Mouse (Mus musculus) layer of hippocampus, adult 9-10 months (tissue): ENCODE data around the gene Adtrp.

Experiments
- DNase-seq: peaks from one replicate; pipeline ENCODE4 v3.0.0; 2022; ENCODE audit warnings: low spot score

Gene Adtrp

DNA sequence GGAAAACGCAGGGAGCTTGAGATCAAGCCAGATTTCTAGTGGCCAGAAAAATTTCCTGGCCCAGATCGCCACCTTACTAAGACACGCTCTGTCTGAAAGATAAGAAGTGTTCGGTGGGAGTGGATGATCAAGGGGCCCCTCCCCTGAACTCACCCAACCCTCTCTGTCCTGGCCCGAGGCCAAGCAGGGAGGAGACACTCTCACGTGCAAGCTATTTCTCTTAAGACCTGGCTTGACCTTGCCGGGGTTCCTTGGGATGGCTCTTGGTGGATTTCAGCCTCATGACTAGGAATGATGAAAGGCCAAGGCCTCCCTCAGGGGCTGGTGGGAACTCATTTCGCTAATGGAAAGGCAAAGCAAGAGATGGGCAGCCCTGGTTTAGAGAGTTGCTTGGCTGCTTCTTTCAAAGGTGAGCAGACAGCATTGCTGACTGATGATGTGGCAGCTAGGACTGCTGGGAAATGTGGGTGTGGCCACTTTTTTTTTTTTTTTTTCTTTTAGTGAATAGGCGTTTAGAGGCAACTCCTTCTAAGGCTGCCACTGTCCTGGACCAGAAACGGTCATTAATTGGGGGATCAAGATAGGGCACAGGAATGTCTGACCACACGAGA lies at the start of gene Adtrp:
Adtrp (minus strand) TSS at position 169 of the 611 bp plus-strand sequence.
- DNase-seq: no peak

DNA sequence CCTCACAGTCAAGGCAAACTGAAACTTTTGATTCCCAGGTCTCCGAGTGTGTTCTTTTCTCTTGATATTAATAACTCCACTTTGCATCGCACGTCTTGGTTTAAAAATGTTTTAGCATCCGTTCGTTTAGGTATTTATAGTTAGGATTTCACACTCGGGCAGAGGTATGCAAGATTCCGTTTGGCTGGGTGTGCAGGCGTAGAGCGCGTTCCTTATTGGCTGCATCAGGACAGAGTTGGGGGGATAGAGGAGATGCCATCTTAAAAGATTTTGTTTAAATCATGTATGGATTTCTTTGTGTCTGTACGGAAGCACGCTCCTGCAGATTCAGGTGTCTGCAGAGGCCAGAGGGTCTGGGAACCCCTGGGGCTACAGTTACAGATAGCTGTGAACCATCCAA lies 44.5 kb upstream of the Adtrp start:
- DNase-seq: no peak

DNA sequence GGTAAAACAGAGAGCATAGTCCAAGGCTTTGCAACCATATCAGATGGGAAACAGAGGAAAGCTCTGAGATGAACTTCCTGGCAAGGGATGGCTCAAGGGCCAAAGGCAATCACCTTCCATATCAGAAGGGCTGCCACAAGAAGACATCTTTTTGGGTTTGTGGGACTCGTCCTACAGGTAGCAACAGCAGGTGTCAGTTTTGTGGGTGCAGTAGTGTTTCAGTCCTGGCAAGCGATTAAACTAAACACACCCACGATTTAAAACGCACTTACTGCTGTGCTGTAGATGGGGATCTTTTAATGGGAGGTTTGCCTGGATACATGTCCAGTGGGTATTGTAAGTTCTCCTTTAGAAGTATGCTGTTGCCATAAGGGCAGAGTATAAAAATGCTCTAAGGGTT lies 43.1 kb upstream of the Adtrp start:
- DNase-seq: no peak

DNA sequence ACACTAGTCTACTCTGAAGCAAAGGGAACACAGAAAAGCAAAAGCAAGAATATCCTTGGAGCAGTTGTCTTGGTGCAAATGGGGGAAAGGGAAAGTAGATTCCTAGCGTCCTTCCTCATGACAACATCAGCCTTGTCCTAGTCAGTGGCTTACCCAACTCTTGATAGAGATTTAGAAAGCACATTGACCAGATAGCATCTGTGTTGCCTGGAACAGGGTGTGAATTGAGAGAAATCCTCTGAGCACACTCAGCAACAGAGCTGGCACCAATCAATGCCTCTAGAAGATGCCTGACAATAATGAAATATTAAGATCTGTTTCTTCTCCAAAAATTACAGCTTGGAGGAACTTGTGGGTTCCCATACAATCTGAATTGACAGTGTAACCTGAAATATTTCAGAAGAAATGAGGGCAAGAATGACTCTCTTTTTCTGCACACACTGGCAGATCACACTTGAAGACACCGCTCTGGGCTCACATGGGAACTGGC lies 42.7 kb upstream of the Adtrp start:
- no peak for DNase-seq

DNA sequence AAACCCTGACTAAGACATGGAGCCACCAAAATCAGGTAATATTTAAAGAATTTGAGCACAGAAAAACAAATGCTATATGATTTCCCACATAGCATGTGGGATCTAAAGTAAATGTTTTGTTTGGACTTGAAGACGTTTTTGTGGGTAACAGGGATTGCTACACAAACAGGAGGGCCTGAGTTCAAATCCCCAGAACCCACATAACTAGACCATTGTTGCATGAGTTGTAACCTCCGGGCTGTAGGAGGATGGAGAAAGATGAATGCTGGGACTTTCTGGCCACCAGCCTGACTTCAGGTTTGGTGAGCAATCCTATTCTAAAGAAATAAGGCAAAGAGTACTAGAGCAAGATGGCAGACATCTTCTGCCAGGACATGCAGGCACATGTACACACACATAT lies 41.2 kb upstream of the Adtrp start:
- DNase-seq: no peak

DNA sequence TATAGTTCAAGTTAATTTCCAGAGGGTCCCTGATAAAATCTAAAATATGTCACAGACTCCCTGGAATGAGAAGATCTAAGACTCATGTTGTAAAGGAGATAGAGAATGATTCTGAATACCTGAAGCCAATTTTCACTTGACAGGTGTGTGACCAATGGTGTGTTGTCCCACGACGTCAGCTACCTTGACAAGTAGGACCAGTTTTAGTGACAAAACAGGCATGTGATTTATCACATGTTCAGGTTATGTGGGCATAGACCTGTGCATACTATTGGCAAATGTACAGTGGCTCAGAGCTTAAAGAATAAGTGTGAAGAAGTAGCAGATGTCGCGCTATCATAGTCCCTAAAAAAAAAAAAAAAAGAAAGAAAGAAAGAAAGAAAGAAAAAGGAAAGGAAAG lies 38.6 kb upstream of the Adtrp start:
- no peak for DNase-seq

DNA sequence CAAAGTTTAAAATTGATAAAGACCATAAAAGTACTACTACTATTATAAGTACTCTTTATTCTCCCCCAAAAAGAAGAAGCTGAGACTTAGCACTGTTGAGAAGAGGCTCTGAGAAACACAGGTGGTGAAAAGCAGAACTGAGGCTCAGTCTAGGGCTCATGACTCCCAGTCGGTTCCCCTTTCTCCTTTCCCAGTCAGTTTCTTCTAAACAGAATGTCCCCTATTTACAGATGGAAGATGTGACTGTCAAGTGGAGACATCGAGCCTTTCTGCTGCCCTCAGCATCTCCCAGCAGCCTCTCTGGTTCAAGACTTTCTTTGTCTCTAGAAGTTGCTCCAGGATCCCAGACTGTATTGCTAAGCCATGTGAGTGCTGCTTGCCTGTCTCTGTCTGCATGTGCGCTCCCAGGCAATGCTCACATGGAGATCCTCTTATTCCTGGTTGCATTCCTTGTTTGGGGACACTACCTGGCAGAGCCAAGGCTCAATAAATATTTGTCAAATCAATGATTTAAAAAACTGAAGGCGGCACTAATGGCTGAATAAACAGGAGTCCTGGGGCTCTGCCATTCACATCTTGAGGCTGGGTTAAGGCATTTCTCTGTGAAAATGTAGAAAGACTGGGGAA lies 36.3 kb upstream of the Adtrp start:
- DNase-seq: no peak

DNA sequence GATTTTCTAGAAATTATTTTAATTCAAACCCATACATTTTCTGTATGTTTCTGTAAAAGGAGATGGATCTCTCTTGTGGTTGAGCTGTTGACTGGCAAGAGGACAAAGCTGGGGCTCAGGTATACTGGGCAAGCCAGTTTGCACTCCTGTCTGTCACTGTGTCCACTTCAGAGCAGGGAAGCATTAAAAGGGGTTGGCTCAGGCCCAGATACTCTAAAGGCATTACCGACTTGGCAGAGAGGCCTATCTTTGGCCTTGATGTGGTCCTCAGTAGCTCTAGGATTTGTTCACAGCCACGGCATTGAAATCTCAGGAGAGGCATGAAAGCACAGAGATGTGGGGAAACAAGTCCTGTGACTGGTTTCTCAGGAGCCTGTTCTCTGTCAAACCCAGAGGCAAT lies 33.7 kb upstream of the Adtrp start:
- DNase-seq: no peak

DNA sequence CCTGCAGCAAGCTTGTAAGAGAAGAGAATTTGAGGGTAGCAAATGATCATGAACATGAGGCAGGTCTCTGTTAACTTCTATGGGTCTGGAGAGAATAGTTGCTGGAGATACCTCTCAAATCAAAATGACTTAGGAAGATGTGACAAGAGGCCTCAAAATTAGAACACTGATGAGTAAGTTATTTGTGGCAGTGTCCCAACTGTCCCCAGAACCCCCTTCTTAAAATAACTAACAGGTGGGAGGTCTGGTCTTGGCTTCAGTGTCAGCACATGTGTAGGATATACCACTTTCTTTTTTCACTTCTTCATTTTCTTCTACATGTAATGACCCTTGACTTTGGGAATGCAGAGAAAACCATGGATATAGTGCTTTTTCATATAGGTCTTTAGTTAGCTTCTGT lies 33.0 kb upstream of the Adtrp start:
- no peak for DNase-seq

DNA sequence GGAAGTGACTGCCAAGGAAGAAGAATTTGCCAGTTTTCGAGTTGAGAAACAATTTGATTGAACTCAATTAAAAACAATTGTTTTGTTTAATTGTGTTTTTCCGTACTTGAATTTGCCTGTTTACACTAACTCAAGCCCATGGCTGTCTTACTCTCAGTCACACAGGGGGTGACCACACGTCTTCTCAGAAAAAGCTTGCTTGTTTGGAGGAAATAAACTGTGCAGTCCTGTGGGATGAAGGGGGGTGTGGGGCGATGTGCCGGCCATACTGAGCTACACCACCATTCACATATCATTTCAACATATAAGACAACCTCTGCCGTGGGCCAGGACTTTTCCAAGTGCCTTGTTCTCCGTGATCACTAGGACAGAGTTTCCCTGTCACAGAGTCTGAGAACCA lies 25.2 kb upstream of the Adtrp start:
- no peak for DNase-seq

DNA sequence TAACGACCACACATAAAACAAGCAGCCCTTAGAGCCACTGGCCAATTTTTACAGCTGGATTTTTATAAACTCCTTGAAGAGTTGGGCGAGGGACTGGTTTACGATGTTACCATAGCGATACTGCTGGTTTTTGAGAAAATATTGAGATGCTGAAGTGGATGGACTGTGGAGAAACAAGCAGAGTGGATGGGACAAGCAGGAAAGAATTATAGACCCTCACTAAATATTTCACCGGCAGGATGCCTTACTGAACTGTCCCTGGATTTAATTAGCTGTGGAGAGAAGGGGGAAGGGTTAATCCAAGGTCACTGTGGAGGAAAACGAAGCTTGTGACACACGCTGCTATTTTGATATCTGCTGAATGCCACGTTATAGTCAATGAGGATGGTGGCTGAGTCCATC lies 24.7 kb upstream of the Adtrp start:
- DNase-seq: no peak

DNA sequence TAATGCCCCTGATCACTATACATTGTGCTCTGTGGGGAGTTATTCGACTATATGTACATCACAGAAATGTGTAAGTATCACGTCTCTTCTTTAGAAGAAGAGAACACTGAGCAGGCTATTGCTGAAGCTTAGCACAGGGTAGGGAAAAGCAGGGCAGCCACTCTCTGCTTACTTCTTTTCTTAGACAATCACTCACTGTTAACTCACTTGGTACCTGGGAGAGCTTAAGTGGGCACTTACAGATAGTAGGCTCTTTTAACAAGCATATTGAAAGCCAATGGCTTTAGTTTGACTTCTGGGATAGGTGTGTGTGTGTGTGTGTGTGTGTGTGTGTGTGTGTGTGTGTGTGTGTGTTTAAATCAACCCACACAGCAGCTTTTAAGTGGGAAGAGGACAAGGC lies 20.0 kb upstream of the Adtrp start:
- no peak for DNase-seq

DNA sequence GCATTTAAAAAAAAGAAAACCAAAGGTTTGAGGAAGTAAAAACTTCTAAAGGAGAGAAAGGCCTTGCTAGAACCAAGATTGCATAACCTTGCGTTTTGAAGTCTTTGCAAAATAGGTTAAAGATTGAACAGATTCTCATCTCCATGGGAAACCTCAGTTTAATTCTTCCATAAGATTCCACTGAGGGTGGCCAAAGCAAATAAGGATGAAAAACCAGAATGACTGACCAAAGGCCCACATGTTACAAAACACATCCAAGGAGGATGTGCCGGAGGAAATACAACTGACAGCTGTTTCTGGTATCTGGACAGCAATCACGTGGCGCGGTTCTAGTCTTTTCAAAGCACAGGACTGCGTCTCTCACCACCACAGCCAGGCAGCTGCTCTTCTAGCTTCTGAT lies 18.1 kb upstream of the Adtrp start:
- DNase-seq: peak; percentile 20

DNA sequence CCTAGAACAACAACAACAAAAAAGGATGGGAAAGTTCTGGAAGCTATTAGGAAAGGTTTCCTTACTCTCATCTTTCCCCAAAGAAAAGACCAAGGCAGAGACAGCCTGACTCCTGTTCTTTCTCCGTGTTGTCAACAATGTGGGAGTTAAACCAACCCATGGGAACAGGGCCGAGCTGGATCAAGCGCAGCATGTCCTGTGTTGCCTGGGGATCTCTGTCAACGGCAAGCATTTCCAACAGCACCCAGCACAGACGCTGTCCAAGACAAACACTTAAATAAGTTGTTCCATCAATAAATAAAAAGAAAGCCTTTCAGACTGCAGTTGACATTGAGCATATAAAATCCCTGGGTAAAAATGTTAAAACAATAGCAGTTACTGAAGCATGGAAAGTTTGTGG lies 17.6 kb upstream of the Adtrp start:
- no peak for DNase-seq

DNA sequence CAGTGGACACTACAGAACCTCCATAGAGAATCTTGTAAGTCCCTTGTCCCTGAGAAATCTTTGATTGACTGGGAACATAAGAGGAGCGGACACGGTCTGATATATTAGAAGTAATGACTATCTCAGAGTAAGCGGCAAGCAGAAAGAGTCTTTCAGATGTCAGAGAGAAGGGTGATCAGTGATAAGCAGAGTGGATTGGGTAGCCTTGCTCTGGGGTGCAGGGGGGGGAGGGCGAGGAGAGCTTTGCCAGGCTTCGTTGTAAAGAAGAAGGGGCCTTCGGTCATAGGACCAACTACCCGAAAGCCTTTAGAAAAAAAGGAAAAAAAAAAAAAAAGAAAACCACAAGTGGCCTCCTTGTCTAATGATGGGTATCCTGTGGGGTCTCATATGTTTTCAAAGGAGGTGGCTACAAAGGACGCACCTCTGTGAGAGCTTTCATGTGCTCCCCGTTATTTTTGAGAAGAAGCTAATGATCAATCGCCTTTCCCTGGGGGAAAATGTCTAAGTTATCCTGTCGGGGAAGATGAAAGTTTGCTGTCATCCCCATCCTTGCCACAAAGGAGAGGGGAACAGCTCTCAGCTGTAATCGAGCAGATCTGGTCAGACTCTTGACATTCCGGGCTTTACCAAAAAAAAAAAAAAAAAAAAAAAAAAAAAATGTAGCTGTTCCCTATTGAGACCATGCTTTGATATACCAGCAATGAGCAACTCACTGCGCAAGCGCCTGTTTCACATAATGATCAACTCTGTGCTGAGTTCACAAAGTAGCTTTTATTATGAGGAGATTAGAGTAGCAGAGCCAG lies 13.3 kb upstream of the Adtrp start:
- DNase-seq: no peak

DNA sequence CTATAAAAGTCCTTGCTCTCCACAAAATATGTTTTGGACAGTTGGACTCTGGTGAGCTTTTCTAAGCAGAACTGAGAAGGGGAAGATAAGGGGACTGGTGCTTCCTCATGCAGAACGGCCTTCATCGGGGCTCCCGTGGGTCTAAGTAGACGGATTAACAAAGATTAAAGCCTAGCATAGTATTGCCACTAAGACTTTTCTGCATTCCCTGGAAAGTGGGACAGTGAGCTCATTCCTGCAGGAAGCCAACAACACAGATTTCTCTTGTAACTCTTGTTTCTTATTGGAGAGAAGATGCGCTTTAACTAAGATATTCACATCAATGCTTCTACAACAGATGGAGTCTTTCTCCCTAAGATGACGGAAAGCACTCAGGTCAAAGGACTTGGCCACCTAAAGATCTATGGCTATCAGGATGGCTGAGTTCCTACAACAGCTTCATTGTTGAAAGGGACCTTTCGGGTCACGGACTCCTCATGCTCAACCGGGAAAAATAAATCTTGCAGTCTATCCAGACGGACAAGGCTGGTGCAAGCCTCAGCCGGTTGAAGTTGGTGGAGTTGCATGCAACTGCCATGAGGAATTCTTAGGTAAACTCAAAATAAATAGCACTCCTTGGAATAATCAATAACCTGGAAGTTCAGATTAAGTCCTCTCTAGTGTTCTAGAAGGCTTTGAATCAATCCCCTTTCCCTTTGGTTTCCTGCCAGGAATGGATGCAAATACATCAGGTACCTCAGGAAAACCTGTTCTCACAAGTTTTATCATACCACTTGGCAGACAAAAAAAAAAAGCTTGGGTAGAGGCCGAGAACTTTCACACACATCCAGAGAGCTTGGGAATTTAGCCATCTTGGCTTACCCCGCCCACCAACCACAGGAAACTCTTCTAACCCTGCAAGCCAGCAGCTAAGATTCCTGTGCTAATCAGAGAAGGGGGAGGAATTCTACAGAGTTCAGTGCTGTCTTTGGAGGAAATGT lies 8.0 kb upstream of the Adtrp start:
- no peak for DNase-seq

DNA sequence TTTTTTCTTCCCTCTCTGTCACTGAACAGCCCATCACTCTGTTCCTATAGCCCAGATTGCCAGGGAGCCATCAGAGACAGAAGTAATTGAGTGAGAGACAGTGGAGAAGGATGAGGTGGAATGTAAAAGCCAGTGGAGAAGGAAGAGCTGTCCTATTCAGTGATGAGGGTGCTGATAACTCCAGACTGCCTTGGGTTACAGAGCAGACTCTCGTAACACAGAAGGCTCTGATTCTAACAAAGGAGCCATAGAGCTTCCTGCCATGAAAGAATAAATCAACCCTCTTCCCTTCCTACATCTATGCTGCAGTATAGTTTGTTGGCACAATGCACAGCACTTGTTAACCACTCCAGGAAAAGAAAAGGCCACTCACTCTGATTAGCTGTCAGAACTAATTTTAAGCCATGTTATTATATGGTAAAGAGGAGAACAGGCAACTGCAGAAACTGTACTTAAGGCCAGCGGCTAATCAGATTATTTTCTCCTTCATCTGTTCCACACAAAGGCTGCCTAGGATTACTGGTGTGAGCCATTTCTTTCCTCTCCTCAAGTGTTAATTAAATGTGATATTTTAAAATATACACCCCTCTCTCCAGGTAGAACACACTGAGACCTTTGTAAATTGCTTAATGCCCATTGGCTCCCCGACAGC lies 3.4 kb upstream of the Adtrp start:
- no peak for DNase-seq

DNA sequence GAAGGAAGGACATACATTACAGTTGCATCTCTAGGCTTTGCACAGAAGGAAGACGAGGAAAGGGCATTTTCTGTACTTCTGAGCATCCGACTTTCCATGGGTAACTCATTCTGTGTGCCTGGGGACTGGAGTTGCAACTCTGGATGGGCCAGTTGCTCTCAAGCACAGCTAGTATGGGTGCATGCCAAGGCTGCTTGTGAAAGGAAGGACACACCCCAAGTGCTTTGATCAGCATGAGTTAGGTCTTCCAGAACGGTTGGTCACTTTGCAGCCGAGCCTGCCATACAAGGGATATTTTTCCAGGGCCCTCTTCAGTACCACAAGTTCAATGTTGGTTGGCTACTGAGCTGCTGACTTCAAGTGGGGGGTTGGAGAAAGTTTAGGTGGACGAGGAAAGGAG lies 968 bp downstream of the Adtrp start:
- no peak for DNase-seq

DNA sequence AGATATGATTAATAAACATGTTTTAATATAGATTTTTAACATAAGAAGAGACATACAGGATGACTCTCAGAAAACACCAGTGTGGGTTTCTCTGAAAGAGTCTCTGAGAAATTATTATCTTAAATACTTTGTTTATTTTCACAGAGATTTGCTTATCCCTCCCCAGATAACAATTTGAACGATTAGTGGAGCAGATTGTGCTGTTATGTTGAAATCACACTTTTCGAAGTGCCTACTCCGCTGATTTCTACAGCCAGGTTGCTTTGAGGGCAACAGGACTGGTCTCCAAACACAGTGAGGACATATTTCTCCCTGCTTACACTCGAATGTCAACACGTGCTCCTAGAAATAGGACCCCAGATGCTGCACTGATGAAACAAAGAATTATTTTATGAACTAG lies 2.5 kb downstream of the Adtrp start:
- no peak for DNase-seq

DNA sequence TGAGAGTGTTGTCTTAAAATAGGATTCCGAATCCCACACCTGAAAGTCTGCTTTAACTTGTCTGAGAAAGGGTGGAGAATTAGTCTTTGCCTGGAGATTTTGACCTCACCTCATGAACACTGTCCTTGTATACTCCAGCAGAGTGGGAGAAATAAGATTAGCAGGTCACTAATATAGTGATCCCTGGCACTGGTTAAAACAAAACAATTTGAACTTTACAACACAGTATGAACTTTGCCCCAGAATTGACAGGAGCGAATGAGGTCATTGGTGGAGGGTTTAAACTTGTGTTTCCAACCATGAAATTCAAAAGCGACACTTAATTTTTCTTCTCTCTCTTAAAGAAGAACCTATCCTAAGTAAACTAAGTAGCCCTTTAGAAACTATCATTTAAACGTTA lies 3.4 kb downstream of the Adtrp start:
- no peak for DNase-seq

DNA sequence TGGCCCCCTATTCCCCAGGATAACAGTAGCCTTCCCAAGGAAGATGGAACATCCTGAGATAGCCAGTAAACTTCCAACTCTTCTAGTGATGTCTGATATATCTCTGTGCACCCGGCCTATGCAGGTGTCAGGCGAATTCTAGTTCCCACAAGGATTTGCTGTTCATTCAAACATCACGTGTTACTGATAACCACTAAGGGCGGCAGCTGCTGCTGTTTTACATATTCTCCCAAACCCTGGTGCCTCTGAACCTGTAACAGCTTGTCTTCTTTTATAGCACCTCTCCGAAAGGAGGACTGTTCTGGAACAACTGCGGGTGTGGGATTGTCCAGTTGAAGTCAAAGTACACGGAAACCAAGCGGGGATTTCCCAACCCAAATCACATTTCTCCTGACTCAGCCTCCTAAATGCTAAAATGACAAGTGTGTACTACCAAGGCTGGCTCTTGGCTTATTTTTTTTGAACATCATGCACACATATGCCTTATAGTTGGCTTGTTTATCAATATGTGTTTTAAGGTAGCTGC lies 13.8 kb downstream of the Adtrp start:
- no peak for DNase-seq
